Mouse (Mus musculus): ENCODE data around the gene Oxa1l.

DNA sequence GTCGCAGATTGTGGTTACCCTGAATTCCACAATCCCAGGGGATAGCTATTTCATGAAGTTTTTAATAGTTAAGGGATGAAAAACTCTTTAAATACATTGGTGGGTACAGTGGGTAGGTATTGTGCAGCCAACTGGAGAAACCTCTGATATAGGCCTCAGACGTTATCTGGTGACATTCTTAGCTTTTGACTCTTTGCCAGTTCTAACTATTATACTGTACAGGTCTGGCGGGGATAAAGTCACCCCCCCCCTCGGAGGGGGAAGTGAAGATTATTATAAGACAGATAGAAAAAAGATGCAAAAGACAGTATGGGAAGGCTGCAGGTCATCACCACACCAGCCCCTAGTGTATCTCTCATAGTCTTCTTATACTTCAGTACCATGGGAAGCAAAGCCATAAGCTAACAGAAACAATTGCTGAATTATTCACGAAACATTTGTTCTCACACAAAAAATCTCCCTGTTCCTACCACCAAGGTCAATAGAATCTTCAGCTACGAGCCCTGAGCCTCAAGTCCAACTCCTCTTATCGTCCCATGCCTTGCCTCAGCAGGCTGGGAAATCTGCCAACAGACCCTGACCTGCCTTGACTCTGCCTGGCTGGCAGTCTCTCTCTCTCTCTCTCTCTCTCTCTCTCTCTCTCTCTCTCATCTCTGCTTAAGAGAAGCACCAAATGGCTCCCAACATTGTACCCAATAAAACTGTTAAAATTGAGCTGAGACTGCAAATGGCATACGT is 27.0 kb upstream of the Oxa1l start:
- TF ChIP-seq POLR2A (IDR thresholded peaks at IDR 0.05; ENCODE audit: control insufficient read depth, extremely low read depth, insufficient read depth, low read length, poor library complexity) (no peak), CTCF (IDR thresholded peaks at IDR 0.05; ENCODE audit: borderline replicate concordance, control insufficient read depth, extremely low read depth, insufficient read depth, low read length, poor library complexity) (no peak)

Data from thymus, adult 2 months (tissue).